Mouse (Mus musculus) heart, adult 2 months (tissue): ENCODE measurements around the gene Mmgt2.

ENCODE experiments used
- CTCF ChIP-seq: fragments of 200-600 bp; IDR thresholded peaks from 2 replicates; pipeline ENCODE4 v1.8.1; 2022; ENCODE audit warnings: antibody characterized with exemption, mild to moderate bottlenecking, moderate library complexity
- EP300 ChIP-seq: fragments of 200-500 bp; IDR thresholded peaks from 2 replicates; pipeline ENCODE4 v1.6.1; 2011; ENCODE audit warnings: low read depth, low read length, control low read depth; ENCODE audit not compliant: insufficient read depth
- POLR2A ChIP-seq: fragments of 200-500 bp; IDR thresholded peaks from 2 replicates; pipeline ENCODE4 v1.6.1; 2011; ENCODE audit warnings: mild to moderate bottlenecking, low read depth, low read length, control low read depth; ENCODE audit not compliant: insufficient read depth

DNA sequence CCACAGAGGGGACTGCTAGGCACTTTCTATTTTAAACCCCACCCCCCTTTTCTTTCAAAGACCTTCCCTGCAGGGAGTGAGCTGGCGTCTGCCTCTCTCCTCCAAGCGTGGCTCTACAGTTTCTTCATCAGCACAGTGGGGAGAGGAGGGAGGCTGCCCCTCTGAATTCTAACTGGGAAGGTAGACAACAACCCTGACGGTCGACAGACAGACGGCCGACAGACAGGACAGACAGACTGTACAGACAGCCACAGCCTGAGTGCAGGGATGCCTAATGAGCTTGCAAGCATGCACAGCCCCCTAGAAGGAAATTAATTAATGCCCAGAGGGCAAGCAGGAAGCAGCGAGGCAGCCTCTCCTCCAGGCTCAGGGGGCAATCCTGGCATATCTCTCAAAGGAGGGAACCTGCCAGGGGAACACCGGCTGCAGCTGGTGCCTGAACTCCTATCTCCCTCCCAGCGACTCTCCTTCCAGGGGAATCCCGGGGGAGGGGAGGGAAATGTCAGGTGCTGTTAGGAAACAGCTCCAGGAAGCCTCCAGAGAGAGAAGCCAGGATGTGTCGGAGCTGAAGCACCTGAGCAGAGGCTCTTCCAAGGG is 18.1 kb upstream of the Mmgt2 start:
- TF ChIP-seq CTCF (no peak), POLR2A (no peak), EP300 (no peak)
